Mouse (Mus musculus): ENCODE measurements around the gene Nmt1.
A peak's percentile ranks its signal among the peaks of the same experiment; 100 is the strongest.

Nmt1 gene

DNA sequence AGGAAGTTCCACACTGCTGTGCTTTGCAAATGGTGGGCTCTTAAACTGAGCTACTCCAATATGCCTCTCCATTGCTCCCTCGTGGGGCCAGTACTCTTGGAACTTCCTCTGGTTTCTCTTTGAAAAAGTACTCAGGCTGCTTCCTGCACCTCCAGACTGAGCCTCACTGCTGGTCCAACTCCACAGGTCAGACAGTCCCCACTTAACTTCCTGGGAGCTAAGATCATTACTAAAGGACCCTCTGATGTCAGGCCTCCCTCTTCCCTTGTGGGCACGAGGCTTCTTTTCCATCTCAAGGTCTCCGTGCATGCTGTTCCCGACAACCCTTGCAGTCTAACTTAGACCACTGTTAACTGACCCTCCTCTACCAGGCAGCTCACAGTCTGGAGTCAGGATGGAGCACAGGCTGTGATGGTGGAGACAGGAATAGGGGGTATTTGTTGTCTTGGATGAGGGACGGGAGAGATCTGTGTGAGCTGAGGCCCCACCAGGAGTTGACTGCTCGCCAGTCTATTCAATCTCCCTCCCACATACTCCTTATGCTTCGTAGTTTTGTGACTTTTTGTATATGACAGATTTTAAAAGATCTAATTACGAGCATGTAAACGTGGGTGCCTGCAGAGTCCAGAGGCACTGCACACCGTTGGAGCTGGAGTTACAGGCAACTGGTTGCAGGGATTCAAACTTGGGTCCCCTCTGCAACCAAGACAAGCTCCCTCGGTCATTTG, 22.6 kb upstream of the Nmt1 start:
- DNase-seq (ENCODE audit: low spot score) = no peak

DNA sequence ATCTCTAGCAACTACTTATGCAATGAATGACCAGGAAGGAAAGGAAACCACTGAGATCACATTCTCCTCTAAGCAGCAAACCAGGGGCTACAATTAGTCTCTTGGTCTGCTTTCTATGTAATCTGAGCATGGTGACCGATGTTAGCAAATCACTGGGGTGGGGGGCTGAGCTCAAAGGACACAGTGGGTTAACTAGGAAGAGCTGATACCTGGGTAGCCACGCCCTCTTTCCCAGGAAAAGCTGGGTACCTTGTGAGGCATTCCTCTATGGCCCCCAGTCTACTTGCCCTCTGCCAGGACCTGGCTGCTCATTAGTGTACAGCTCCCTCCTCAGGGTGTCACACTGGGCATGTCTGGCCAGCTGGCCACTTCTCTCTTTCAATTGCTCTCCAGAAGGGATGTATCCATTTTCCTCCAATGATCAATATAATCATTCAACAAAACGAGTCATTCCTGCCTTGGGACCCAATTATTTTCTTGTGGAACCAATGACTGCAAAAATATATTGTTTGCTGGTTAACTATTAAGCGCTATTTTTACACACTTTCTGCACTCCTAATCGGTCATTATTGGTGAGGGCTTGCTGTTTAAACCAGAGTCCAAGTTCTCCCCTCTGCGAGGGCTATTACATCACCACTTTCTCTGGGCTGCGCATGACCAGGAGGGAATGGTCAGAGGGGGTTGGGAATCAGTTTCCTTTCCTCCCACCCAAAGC, 21.5 kb upstream of the Nmt1 start:
- DNase-seq (ENCODE audit: low spot score) = no peak

DNA sequence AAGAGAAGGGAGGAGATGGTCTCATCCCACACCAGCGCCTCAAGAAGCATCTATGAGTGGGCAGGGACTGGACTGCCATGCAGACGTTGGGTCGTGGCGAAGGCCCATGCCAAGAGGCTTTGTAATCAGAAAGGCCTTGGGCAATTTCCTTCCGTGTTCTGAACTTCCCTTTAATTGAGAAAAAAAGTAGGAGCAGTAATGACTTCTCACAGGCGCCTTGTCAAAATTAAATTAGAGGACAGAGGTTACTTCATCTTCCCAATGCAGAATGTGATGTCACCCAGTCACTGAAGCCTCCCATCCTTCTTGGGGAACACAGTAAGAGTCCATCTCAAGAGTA, 21.0 kb upstream of the Nmt1 start:
- DNase-seq (ENCODE audit: low spot score) = no peak

DNA sequence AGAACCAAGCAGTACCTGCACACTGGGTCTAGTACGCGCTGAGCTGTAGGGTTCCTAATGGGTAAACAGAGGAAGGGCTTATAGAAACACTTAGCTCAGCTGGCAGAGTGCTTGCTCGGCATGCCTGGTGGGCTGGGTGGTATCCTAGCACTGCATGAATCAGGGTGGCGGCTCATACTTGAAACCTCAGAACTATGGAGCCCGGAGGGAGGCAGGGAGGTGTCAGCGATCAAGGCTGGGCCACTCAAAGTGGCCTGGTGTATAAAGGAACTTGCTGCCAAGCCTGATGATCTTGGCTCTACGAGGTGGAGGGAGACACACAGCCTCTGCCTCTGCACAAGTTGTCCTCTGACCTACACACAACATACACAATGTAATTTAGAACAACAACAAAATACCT, 19.4 kb upstream of the Nmt1 start:
- DNase-seq (ENCODE audit: low spot score) = no peak

DNA sequence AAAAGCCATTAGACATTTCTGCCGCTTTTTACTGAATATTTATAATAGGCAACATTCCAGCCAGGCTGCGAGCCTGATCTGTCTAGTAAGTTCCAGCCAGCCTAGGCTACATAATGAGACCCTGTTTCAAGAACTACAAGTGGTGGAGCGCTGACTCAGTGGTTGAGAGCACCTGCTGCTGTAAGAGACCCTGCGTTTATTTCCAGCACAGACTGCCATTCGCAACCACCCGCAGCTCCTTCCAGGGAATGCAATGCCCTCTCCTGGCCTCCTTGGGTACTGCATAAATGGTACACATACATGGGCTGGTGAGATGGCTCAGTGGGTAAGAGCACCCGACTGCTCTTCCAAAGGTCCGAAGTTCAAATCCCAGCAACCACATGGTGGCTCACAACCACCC, 18.8 kb upstream of the Nmt1 start:
- DNase-seq (ENCODE audit: low spot score) = no peak

DNA sequence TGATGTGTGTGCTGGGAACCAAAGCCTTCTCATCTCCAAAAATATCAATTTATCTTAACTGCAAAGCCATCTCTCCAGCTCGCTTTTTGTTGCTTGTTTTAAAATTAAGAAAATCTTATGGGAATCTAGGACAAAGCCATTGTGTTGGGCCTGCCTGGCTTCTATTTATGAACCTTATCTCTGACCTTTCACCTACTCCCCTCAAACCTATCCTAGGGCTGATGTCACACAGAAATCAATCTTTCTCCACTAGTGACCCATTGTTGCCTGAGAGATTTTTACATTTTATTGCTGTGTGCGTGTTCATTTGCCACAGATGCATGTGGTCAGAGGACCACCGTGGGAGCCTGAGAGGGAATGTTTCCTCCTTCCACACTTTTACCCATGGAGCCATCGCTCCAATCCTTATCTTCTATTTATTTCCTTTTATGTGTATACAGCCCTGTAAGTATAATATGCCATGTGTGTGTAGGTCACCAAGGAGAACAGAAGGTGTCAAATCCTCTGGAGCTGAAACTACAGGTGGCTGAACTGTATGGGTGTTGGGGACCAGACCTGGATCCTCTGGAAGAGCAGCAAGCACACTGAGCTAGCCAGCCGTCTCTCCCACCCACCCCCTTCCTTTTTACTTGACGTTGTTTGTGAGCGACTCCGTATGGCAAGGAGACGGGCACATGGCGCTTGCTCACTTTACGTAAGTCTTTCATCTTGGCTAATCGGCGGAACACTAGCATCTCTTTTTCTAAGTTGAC, 17.4 kb upstream of the Nmt1 start:
- no peak for DNase-seq (ENCODE audit: low spot score)

DNA sequence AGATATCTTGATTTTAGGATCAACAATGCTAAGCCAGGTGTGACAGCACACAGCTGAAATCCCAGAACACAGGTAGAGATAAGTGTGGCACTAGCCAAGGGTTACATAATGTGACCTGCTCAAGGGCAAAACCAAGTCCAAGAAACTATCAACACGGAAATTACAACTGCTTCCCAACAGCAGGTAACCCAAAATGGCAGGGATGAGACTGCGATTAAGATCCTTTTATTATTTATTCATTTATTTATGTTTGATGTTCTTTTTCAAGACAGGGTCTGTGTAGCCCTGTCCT, 16.8 kb upstream of the Nmt1 start:
- no peak for DNase-seq (ENCODE audit: low spot score)

DNA sequence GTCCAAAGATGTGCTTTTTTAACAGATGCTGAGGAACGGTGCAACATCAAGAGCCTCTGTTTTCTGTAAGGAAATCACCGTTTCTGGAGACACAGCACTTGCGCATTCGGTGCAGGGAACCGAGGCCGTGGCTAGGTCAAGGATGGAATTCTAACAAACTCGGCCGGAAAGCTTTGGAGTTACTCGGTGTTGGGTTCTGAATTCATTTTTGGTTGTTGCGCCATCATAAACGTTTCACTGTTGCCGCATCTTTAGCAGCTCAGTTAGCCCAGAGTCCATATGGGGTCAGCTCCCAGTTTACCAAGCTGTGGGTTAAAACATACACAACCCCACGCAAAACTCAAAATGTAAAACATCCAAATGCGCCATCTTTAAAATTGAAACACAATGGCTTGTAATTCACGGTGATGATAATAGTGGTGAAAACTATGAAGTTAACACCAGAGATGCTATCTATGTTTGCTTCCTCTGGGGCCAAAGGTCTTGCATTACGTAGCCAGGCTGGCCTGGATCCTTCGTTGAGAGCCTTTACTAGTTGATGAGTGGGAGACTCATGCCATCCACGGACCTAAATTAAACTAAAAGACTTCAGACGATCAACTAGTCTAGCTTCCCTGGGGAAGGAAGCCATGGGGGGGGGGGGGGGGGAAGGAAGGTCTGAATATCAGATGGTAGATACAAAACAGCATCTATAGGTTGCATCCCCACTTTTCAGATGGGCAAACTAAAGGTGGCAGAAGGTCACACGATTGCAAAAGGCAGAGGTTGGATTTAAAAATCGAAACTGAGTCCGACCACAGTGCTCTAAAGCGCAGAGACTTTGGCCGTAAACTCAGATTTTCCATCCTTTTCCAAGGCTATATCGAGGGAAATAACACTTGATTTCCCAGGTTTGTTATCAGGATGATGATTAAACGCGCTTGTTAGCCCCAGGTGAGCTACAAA, 11.8 kb upstream of the Nmt1 start:
- DNase-seq (ENCODE audit: low spot score) = peak; percentile 32

DNA sequence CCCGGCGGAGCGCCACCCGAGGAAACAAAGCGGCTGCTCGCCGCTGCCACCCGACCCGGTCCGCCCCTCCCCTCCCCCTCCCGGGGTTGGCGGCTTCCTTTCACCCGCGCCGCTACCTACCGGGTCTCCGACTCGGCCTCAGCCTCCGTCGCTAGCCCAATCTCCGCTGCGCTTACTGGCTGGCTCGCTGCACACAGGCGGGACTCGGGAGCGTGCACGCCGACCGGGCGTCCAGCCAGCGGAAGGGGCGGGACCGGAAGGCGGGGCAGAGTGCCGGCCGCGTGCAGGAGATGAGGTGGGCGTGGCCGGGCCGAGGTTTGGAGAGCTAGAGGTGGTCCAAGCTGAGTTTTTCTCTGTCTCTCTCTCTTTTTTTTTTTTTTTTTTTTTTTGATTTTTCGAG, 11.1 kb upstream of the Nmt1 start:
- DNase-seq (ENCODE audit: low spot score) = peak; percentile 95

DNA sequence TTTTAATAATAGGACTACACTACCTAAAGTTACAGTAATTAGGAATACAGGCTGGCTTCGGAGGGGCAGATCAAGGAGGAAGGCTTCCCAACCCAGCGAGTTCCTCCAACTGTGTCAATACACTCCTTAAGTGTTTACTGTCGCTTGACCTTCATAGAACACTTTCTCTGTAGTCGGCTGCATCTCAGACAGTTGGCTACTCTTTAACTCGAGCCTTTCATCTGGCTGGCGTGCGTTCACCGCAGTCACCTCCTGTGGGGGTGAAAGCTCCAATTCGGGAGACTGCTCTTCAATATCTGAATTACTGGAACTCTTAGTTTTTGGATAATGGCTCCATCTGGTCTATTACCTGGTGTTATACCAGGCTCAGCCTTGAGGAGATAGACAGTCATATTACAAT, 10.3 kb upstream of the Nmt1 start:
- DNase-seq (ENCODE audit: low spot score) = no peak

DNA sequence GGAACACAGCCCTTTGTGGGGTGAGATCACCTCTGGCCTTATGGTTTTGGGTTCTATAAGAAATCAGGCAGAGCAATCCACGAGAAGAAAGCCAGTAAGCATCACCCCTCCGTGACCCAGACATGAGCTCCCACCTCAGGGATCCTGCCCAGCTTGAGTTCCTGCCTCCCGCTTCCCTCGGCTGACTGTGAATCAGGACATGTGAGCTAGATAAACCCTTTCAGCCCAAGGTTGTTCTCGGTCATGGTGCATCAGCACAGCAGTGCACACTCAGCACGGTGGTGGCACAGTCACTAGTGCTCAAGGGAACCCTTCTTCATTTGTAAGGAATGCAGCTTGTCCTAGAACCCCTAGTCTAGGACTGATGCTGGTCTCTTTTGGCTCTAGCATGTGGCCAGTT, 9.1 kb upstream of the Nmt1 start:
- no peak for DNase-seq (ENCODE audit: low spot score)

DNA sequence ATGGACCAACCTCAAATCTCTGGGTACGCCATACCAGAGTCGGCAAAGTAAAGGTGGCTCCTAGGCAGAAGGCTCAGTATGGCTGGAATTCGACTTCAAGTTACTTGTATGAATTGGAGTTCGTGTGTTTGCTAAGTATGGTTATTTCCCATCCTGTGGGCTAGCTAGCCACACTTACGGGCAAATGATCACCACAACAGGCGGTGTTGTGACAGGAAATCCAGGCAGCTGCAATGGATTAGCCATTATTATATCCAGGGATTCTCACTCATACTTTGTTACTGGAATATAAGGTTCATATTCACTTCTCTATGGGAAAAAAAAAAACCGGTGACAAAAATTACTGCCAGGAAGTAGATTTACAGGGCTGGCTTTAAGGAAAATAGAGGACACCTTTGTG, 8.7 kb upstream of the Nmt1 start:
- DNase-seq (ENCODE audit: low spot score) = no peak

DNA sequence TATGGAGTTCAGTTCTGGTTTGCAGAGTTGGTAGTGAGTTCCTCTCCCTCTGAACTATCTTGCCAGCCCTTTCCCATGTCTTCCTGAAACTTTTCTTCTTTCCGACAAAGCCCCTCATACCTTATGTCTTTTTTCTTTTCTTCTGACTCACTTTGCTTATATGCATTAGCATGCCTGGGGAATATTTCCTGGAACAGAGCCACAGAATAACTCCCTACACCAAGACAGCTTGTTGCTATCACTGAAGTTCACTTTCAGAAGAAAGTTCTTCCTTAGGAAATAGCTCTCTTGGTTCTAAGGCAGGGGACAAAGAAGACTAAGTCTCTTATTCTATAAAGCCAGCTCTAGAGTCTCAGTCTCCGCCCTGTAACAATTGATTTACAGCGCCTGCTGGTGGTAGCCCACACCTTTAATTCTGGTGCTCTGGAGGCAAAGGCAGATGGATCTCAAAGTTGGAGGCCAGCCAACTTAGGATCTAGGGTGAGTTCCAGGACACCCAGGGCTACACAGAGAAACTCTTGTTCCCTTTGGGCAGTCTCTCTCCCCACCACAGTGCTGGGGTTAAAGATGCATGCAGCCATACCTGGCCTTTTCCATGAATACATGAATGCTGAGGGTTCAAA, 7.2 kb upstream of the Nmt1 start:
- peak; percentile 49 for DNase-seq (ENCODE audit: low spot score)

DNA sequence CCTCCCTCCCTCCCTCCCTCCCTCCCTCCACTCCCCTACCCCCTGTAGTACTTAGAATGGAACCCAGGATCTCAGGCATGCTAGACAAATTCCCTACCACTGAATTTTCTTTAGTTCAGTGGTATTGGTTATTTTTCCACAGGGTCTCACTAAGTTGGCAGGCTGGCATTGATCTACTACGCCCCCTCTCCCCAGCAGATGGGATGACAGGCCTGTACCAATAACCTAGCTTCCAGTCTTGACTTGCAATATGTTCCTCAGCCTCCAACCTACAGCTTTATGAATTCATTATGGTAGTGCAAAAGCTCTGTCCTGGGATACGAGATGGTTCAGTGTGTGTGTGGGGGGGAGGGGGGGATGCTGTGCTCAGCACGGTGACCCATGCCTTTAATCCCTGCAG, 4.0 kb upstream of the Nmt1 start:
- DNase-seq (ENCODE audit: low spot score) = no peak

DNA sequence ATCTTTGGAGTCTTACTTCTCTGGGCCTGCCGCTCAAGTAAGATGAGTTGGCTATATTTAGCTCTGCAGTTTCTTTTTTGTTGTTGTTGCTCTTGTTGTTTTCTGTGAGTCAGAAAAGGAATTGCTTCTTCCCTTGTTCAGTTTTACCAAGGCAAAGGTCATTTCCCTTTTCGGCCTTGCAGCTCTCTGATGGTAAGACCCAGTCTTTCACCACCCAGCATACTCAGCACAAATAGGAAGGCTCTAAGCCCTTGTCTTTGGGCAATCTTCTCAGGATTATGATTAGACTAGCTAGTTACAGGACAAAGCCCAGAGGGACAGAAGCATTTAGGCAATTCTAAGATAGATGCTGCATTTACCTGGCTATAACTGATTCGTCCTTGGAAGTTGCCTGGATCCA, 1.1 kb upstream of the Nmt1 start:
- peak; percentile 78 for DNase-seq (ENCODE audit: low spot score)

DNA sequence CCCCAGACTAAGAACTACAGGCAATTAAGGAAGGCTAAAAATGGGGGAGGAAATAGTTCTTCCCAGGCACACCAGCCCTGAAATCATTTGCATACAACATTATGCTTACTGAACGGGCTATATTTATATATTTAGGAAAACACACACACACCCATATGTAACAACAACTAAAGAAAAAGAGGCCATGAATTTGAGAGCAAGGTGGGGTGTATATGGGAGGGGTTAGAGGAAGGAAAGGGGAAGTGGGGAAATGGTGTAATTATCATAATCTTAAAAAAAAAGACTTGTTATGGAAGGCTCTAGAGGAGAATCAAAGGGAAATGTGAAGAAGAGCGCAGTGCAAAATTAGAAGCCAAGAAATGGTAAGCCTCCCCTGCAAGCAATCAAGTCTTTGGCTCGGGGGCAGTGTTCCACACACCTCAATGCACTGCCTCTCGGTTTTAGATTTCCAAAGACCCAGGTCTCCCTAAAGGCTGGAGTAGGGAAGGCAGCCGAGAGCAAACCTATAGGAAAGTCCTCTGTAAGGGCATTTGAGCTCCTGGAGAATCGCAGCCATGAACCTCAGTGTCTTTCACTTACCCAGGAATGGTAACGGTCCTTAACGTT, 317 bp upstream of the Nmt1 start:
- DNase-seq (ENCODE audit: low spot score) = no peak

DNA sequence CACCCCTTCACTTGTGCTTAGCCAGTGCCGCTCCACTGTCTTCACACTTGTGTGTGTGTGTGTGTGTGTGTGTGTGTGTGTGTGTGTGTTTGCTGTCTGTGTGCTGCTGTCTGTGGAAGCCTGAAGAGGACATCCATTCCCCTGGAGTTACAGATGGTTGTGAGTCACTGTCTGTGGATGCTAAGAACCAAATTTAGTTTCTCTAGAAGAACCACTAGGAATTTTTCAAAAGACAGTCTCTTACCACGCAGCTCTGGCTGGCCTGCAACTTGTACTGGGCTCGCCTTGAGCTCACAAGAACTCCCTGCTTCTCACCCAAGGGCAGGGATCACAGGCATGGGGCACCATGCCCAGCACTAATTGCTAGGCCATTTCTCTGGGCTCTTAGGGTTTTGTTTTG, 5.0 kb downstream of the Nmt1 start:
- peak; percentile 59 for DNase-seq (ENCODE audit: low spot score)

DNA sequence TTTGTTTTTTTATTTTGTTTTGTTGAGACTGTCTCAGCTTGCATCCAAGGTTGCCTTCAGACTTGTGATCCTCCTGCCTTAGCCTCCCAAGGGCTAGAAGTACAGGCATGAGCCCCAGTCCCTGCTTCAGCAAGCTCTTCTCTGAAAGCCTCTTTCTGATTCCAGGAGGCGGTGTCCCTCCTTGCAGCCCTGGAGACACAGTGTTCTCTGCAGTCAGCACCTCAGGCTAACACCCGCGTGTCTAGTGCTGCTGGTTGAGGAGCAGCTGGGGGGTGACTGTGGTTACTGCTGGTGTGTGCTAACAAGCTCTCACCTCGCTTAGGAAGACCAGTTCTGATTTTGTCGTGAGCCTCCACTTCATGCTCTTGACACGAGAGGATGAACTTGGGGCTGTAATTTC, 7.0 kb downstream of the Nmt1 start:
- no peak for DNase-seq (ENCODE audit: low spot score)

DNA sequence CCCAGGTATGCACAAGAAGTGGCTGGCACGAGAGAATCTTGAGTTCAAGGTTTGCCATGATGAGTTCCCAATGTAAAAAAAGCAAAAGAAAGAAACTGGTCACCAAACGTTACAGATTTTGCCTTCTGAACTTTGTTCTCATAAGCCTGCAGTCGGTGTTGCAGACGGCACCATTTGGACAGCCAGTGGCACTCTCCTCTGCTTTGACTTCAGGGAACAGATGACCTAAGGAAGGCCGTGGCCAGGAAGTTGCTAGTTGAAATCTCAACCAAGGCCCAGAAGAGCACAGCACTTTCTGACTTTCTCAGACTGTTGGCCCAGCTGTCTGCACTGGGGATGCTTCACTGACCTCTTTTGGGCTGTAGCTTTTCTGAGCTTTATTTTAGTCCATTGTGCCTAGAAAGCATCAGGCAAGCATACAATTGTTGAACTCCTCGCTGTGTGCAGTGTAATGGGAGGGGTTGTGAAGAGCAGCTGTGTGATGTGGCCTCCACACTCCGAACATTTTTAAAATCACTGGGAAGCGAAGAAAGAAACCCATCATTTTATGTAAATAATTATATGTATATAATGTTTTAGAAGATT, 9.0 kb downstream of the Nmt1 start:
- DNase-seq (ENCODE audit: low spot score) = peak; percentile 83

DNA sequence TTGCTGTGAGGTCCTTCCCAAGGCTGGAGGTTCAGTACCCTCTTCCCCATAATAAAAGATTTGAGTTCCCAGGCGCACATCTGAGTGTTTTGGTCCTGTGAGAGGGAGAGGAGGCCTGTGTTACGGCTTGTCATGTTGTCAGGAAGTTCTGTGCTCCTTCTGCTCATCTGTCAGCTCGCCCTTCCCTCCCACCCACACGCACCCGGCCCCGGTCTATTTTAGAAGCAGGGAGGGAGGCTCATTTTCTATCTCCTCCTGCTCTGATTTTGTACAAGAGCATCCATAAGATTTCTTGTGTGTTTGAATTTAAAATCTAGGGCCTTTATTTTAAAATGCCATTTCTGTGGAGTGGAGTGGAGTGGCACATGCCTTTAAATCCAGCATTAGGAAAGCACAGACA, 10.0 kb downstream of the Nmt1 start:
- no peak for DNase-seq (ENCODE audit: low spot score)

DNA sequence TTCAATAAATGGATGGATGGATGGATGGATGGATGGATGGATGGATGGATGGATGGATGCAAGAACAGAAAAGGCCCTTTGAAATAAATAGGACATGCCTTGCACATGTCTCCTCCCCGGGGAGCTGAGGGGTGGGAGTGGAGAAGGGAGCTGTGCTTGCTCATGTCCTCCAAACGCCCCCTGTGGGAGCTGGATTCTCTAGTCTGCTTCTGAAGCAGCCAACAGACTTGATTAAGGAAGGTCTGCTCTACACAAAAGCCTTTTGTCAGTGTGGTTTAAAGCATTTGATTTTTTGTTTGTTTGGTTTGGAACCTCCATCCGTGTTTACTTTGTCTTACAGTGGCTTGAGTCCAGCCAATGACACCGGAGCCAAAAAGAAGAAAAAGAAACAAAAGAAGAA, 14.8 kb downstream of the Nmt1 start:
- DNase-seq (ENCODE audit: low spot score) = no peak

All from adipocyte (in vitro differentiated cells).